In the genomic region with DNA sequence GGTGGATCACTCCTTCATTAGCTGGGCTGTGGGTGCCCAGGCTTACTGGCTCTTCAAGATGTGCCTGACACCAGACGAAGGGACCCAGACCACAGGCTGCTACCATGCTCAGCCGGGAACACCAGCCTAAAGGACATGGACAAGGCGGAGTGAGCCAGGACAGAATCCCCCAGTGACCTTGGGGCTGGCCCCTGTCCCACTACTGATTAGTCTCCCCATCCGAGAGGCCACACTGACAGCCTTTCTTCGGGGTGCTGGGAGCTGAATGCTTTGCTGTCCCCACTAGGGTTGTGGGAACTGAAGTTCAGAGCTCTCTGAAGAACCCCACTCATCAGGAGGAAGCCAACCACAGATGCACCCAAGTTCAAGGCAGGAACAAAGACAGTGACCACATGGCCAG, we compare ENCODE assay signal across 8 mouse cellular contexts. TPM values are rescaled to one million over a fixed set of nuclear protein-coding genes. Genes with fewer than 3 reads are reported as not detected.
A peak's percentile ranks its signal among the peaks of the same experiment; 100 is the strongest.
DNase-seq lines count a peak whose midpoint lies in the region; ATAC-seq and TF ChIP-seq lines count a peak whose summit lies in the region.

No protein-coding gene starts in this region.

- H3K27ac ChIP-seq in heart, embryonic 15.5 days: no peak overlapping the region
- H3K27ac ChIP-seq in liver, embryonic 15.5 days (replicated peaks): no peak overlapping the region
- no peak overlapping the region for H3K27ac ChIP-seq in kidney, adult 2 months (ENCODE audit: insufficient read depth, low read depth, low read length)

- no peak for ATAC-seq in heart, embryonic 15.5 days (replicated peaks; ENCODE audit: insufficient number of reproducible peaks, insufficient read depth, low FRiP score, low read depth)
- no peak for ATAC-seq in liver, embryonic 15.5 days (ENCODE audit: insufficient read depth)

- H3K9me3 ChIP-seq in heart, embryonic 15.5 days (replicated peaks): no peaks in the 10 kb centered on the region
- no peaks in the 10 kb centered on the region for H3K9me3 ChIP-seq in liver, embryonic 15.5 days (replicated peaks)

- peak overlapping the region; percentile 96 for H3K4me2 ChIP-seq in heart, embryonic 15.5 days
- H3K4me2 ChIP-seq in liver, embryonic 15.5 days: peak overlapping the region; percentile 98

- peak overlapping the region; percentile 100 for H3K9ac ChIP-seq in heart, embryonic 15.5 days
- H3K9ac ChIP-seq in liver, embryonic 15.5 days: peak overlapping the region; percentile 89

- 82% methylated on average over 5 of the region's 5 CpGs for WGBS in heart, embryonic 15.5 days
- WGBS in liver, embryonic 15.5 days (ENCODE audit: insufficient replicate concordance): 76% methylated on average over 5 of the region's 5 CpGs
- WGBS in kidney, adult 2 months: 94% methylated on average over 5 of the region's 5 CpGs

- DNase-seq in gastrocnemius, adult 18-20 months (ENCODE audit: low spot score): peak; percentile 47
- DNase-seq in gastrocnemius, postnatal 36 days: no peak
- DNase-seq in MN1 (ENCODE audit: low spot score): peak; percentile 34
- no peak for DNase-seq in urinary bladder, adult 18-20 months (ENCODE audit: low spot score in 2 of 2)
- DNase-seq in kidney, adult 2 months: no peak
- DNase-seq in ovary, adult 18-20 months (ENCODE audit: low spot score): no peak

- intact Hi-C loops in gastrocnemius, postnatal 36 days (cut with DNase I): no loop called here

- TF ChIP-seq POLR2A in kidney, adult 2 months (IDR thresholded peaks at IDR 0.05; ENCODE audit: low read depth, low read length): no peak

- H3K27me3 ChIP-seq in heart, embryonic 15.5 days: no peaks in the 10 kb centered on the region
- H3K27me3 ChIP-seq in liver, embryonic 15.5 days: no peaks in the 10 kb centered on the region
- H3K27me3 ChIP-seq in kidney, adult 2 months (replicated peaks; ENCODE audit: control insufficient read depth, insufficient read depth, low read length): no peaks in the 10 kb centered on the region

- H3K4me1 ChIP-seq in heart, embryonic 15.5 days (replicated peaks): peaks cover 46% of the 10 kb centered on the region
- peaks cover 72% of the 10 kb centered on the region for H3K4me1 ChIP-seq in liver, embryonic 15.5 days (replicated peaks)
- H3K4me1 ChIP-seq in kidney, adult 2 months (ENCODE audit: control insufficient read depth, insufficient read depth, low read length): peaks cover 20% of the 10 kb centered on the region; the same call in 1 of the 2 replicates

- TF ChIP-seq CTCF in kidney, adult 2 months (conservative IDR thresholded peaks at IDR 0.05; ENCODE audit: insufficient read depth, insufficient read length, low read depth, low read length): no peak

- H3K36me3 ChIP-seq in heart, embryonic 15.5 days: peaks cover 38% of the 10 kb centered on the region
- peaks cover 47% of the 10 kb centered on the region for H3K36me3 ChIP-seq in liver, embryonic 15.5 days (replicated peaks)
- H3K36me3 ChIP-seq in kidney, adult 2 months (ENCODE audit: control insufficient read depth, insufficient read depth, low read length): peaks cover 3% of the 10 kb centered on the region; the same call in 1 of the 2 replicates

- H3K4me3 ChIP-seq in heart, embryonic 15.5 days: peak overlapping the region; percentile 92
- H3K4me3 ChIP-seq in liver, embryonic 15.5 days (replicated peaks): no peak overlapping the region; the same call in 1 of the 2 replicates
- H3K4me3 ChIP-seq in kidney, adult 2 months (ENCODE audit: insufficient read depth, low read depth, low read length): no peak overlapping the region

RNA-seq across cellular contexts. Expression of gene Pik3r2, which starts 1.3 kb away (rescaled TPM):
- 10 to 100 TPM; 13.3 to 15.1 TPM for total RNA-seq in gastrocnemius, adult 18-20 months (2021)
- total RNA-seq in gastrocnemius, postnatal 36 days (2021): 10 to 100 TPM; 14.3 to 16.1 TPM
- polyA plus RNA-seq in heart, embryonic 15.5 days (2015; fragmentation: Nextera tagmentation; extraction: Ambion mirVana): 28.0 and 45.8 TPM in 2 replicates
- 14.7 and 16.5 TPM in 2 replicates for polyA plus RNA-seq in liver, embryonic 15.5 days (2015; fragmentation: Nextera tagmentation; extraction: Ambion mirVana)
- polyA plus RNA-seq in kidney, adult 2 months (2012; rRNA removed): 60.5 and 94.7 TPM in 2 replicates

RNA-seq across cellular contexts. Expression of gene Mpv17l2, which starts 14.5 kb away (rescaled TPM):
- total RNA-seq in gastrocnemius, adult 18-20 months (2021): 10 to 100 TPM; 19.9 to 20.9 TPM
- total RNA-seq in gastrocnemius, postnatal 36 days (2021): 10 to 100 TPM; 20.7 to 21.4 TPM
- 43.0 and 45.2 TPM in 2 replicates for polyA plus RNA-seq in heart, embryonic 15.5 days (2015; fragmentation: Nextera tagmentation; extraction: Ambion mirVana)
- polyA plus RNA-seq in liver, embryonic 15.5 days (2015; fragmentation: Nextera tagmentation; extraction: Ambion mirVana): 34.7 and 37.8 TPM in 2 replicates
- 73.4 and 96.3 TPM in 2 replicates for polyA plus RNA-seq in kidney, adult 2 months (2012; rRNA removed)

RNA-seq across cellular contexts. Expression of gene Rab3a, which starts 20.7 kb away (rescaled TPM):
- total RNA-seq in gastrocnemius, adult 18-20 months (2021): 10 to 100 TPM; 32.5 to 36.5 TPM
- 10 to 100 TPM; 36.8 to 37.3 TPM for total RNA-seq in gastrocnemius, postnatal 36 days (2021)
- 21.0 and 25.5 TPM in 2 replicates for polyA plus RNA-seq in heart, embryonic 15.5 days (2015; fragmentation: Nextera tagmentation; extraction: Ambion mirVana)
- 2.7 and 3.5 TPM in 2 replicates for polyA plus RNA-seq in liver, embryonic 15.5 days (2015; fragmentation: Nextera tagmentation; extraction: Ambion mirVana)
- polyA plus RNA-seq in kidney, adult 2 months (2012; rRNA removed): 29.7 and 31.1 TPM in 2 replicates

RNA-seq across cellular contexts. Expression of gene Mast3, which starts 29.6 kb away (rescaled TPM):
- 1 to 10 TPM; 2.7 TPM for total RNA-seq in gastrocnemius, adult 18-20 months (2021)
- 1 to 10 TPM; 2.9 to 4.1 TPM for total RNA-seq in gastrocnemius, postnatal 36 days (2021)
- polyA plus RNA-seq in heart, embryonic 15.5 days (2015; fragmentation: Nextera tagmentation; extraction: Ambion mirVana): 5.0 and 11.1 TPM in 2 replicates
- polyA plus RNA-seq in liver, embryonic 15.5 days (2015; fragmentation: Nextera tagmentation; extraction: Ambion mirVana): 6.7 and 8.2 TPM in 2 replicates
- polyA plus RNA-seq in kidney, adult 2 months (2012; rRNA removed): 25.3 and 27.4 TPM in 2 replicates

RNA-seq across cellular contexts. Expression of gene Il12rb1, which starts 33.0 kb away (rescaled TPM):
- total RNA-seq in gastrocnemius, adult 18-20 months (2021): under 1 TPM in 1 of 2 experiments, not detected in 1; 0.07 TPM
- total RNA-seq in gastrocnemius, postnatal 36 days (2021): under 1 TPM in 1 of 2 experiments, not detected in 1; 0.15 TPM
- polyA plus RNA-seq in heart, embryonic 15.5 days (2015; fragmentation: Nextera tagmentation; extraction: Ambion mirVana): 0.15 and 0.53 TPM in 2 replicates
- polyA plus RNA-seq in liver, embryonic 15.5 days (2015; fragmentation: Nextera tagmentation; extraction: Ambion mirVana): 0.22 TPM in 2 replicates
- polyA plus RNA-seq in kidney, adult 2 months (2012; rRNA removed): 0.42 and 0.48 TPM in 2 replicates

Comparison
In these comparisons a context has a peak if more than half of its experiments do, and no peak if none do; other contexts are left out.
1. DNase-seq: peak in gastrocnemius, adult 18-20 months (single experiment) and MN1 (single experiment); none in gastrocnemius, postnatal 36 days (0 of 2), urinary bladder, adult 18-20 months (0 of 2), kidney, adult 2 months (single experiment) and ovary, adult 18-20 months (single experiment).